Mouse (Mus musculus): ENCODE results near the gene Psma5. TPM values are rescaled to one million over a fixed set of nuclear protein-coding genes. Genes with fewer than 3 reads are reported as not detected.

Psma5 gene
- polyA plus RNA-seq, 1 experiment from 2014 or later, result 238 TPM

GRCm38 (mm10) chr3:108327916-108328315 is 71.2 kb downstream of the Psma5 start:
- 82% methylated on average over 3 of the region's 3 CpGs for WGBS
- no peak overlapping the region for H3K4me3 ChIP-seq (ENCODE audit: low read depth, low read length)
- H3K36me3 ChIP-seq (ENCODE audit: control insufficient read depth, insufficient read depth, low read length), result peaks cover 32% of the 10 kb centered on the region
- H3K4me1 ChIP-seq (ENCODE audit: control insufficient read depth, insufficient read depth, low read length), result no peaks in the 10 kb centered on the region
- no peak overlapping the region for H3K9ac ChIP-seq (ENCODE audit: low read depth, low read length)
- no peaks in the 10 kb centered on the region for H3K27me3 ChIP-seq (ENCODE audit: control insufficient read depth, insufficient read depth, low read depth, low read length)
- ATAC-seq, result no peak
- no peaks in the 10 kb centered on the region for H3K9me3 ChIP-seq (replicated peaks; ENCODE audit: control insufficient read depth, low read length, poor library complexity, severe bottlenecking)
- H3K4me2 ChIP-seq (ENCODE audit: low read length), result no peak overlapping the region
- no peak overlapping the region for H3K27ac ChIP-seq (ENCODE audit: low read length)

- 56% methylated on average over 9 of the region's 9 CpGs for WGBS
- Histone ChIP-seq H3K4me1 (ENCODE audit: control insufficient read depth, insufficient read depth, low read length) (no peaks in the 10 kb centered on the region), H3K9ac (ENCODE audit: low read depth, low read length) (no peak overlapping the region), H3K36me3 (ENCODE audit: control insufficient read depth, insufficient read depth, low read length) (peaks cover 37% of the 10 kb centered on the region), H3K9me3 (replicated peaks; ENCODE audit: control insufficient read depth, low read length, poor library complexity, severe bottlenecking) (no peaks in the 10 kb centered on the region), H3K4me2 (ENCODE audit: low read length) (no peak overlapping the region), H3K27ac (ENCODE audit: low read length) (peak overlapping the region; percentile 57), H3K27me3 (ENCODE audit: control insufficient read depth, insufficient read depth, low read depth, low read length) (no peaks in the 10 kb centered on the region), H3K4me3 (ENCODE audit: low read depth, low read length) (no peak overlapping the region)
- 0 out of 2 replicates have a peak, but pooled peaks have one; percentile 28 for ATAC-seq
These were observed 71.7 kb downstream of the Psma5 start for GRCm38 (mm10) chr3:108328441-108328841.

Other genes with a start within 250 kb of the Psma5 start
- gene Gstm1, start 239.0 kb upstream of the Psma5 start, polyA plus RNA-seq (2015; fragmentation: Nextera tagmentation; extraction: Ambion mirVana), result 86.7 and 139 TPM in 2 replicates
- 22.2 and 23.1 TPM in 2 replicates for gene Gstm4, start 212.0 kb upstream of the Psma5 start, polyA plus RNA-seq (2015; fragmentation: Nextera tagmentation; extraction: Ambion mirVana)
- gene Ampd2, start 170.3 kb upstream of the Psma5 start, polyA plus RNA-seq (2015; fragmentation: Nextera tagmentation; extraction: Ambion mirVana), result 71.2 and 72.4 TPM in 2 replicates
- gene Gnat2, start 164.1 kb upstream of the Psma5 start, polyA plus RNA-seq (2015; fragmentation: Nextera tagmentation; extraction: Ambion mirVana), result 0.15 and 0.19 TPM in 2 replicates
- 115 and 125 TPM in 2 replicates for gene Gnai3, start 110.8 kb upstream of the Psma5 start, polyA plus RNA-seq (2015; fragmentation: Nextera tagmentation; extraction: Ambion mirVana)
- gene Gpr61, start 102.0 kb upstream of the Psma5 start, polyA plus RNA-seq (2015; fragmentation: Nextera tagmentation; extraction: Ambion mirVana), result 6.1 and 8.3 TPM in 2 replicates
- 11.8 and 12.6 TPM in 2 replicates for gene Amigo1, start 70.6 kb upstream of the Psma5 start, polyA plus RNA-seq (2015; fragmentation: Nextera tagmentation; extraction: Ambion mirVana)
- gene Cyb561d1, start 55.7 kb upstream of the Psma5 start, polyA plus RNA-seq (2015; fragmentation: Nextera tagmentation; extraction: Ambion mirVana), result 4.6 and 4.8 TPM in 2 replicates
- 23.0 and 23.8 TPM in 2 replicates for gene Atxn7l2, start 46.0 kb upstream of the Psma5 start, polyA plus RNA-seq (2015; fragmentation: Nextera tagmentation; extraction: Ambion mirVana)
- gene Sypl2, start 30.3 kb upstream of the Psma5 start, polyA plus RNA-seq (2015; fragmentation: Nextera tagmentation; extraction: Ambion mirVana), result 0.30 and 0.67 TPM in 2 replicates
- 12.4 and 16.2 TPM in 2 replicates for gene Sort1, start 27.2 kb downstream of the Psma5 start, polyA plus RNA-seq (2015; fragmentation: Nextera tagmentation; extraction: Ambion mirVana)
- not detected in 2 replicates for gene Mybphl, start 108.0 kb downstream of the Psma5 start, polyA plus RNA-seq (2015; fragmentation: Nextera tagmentation; extraction: Ambion mirVana)
- gene Psrc1, start 126.9 kb downstream of the Psma5 start, polyA plus RNA-seq (2015; fragmentation: Nextera tagmentation; extraction: Ambion mirVana), result 3.9 and 5.2 TPM in 2 replicates
- 27.9 and 33.2 TPM in 2 replicates for gene Celsr2, start 158.6 kb downstream of the Psma5 start, polyA plus RNA-seq (2015; fragmentation: Nextera tagmentation; extraction: Ambion mirVana)
- gene Sars, start 188.3 kb downstream of the Psma5 start, polyA plus RNA-seq (2015; fragmentation: Nextera tagmentation; extraction: Ambion mirVana), result 217 and 220 TPM in 2 replicates